Mouse (Mus musculus): ENCODE measurements around the gene B830017H08Rik. TPM values are rescaled to one million over a fixed set of nuclear protein-coding genes. Genes with fewer than 3 reads are reported as not detected.

The B830017H08Rik gene
- polyA plus RNA-seq, 1 experiment from 2014 or later: 1.1 TPM

DNA sequence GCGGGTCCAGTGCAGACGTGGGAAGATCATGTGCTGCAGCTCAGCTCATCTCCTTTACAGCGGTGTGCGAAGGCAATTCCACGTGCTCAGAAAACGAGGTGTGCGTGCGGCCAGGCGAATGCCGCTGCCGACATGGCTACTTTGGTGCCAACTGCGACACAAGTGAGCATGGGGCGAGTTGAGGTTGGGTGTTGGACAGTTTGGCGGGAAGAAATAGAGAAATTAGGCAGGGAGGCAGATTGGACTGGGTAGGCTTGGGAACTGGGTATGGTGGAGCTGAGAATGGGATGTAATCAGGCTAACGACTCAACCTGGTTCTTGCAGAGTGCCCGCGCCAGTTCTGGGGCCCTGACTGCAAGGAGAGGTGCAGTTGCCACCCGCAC is 30.5 kb upstream of the B830017H08Rik start:
- Histone ChIP-seq H3K4me1 (peaks cover 54% of the 10 kb centered on the region), H3K27me3 (replicated peaks) (peaks cover 97% of the 10 kb centered on the region), H3K36me3 (no peaks in the 10 kb centered on the region), H3K9me3 (no peaks in the 10 kb centered on the region), H3K27ac (no peak overlapping the region), H3K4me3 (peak overlapping the region; percentile 27; the same call in 1 of the 2 replicates), H3K9ac (0 out of 2 replicates have a peak overlapping the region, but pooled peaks have one; percentile 13), H3K4me2 (replicated peaks) (peak overlapping the region; percentile 58)
- WGBS: 5% methylated on average over 18 of the region's 18 CpGs
- no peak for ATAC-seq (ENCODE audit: low FRiP score, low read depth)

- 2% methylated on average over 83 of the region's 83 CpGs for WGBS
- Histone ChIP-seq H3K4me2 (replicated peaks) (peak overlapping the region; percentile 58), H3K27me3 (replicated peaks) (peaks cover 91% of the 10 kb centered on the region), H3K36me3 (no peaks in the 10 kb centered on the region), H3K9ac (peak overlapping the region; percentile 13; the same call in 1 of the 2 replicates), H3K4me1 (peaks cover 53% of the 10 kb centered on the region), H3K27ac (no peak overlapping the region), H3K4me3 (peak overlapping the region; percentile 27), H3K9me3 (no peaks in the 10 kb centered on the region)
- ATAC-seq (ENCODE audit: low FRiP score, low read depth): no peak
Measured at GRCm38 (mm10) chr16:17802839-17803674, 29.9 kb upstream of the B830017H08Rik start.

DNA sequence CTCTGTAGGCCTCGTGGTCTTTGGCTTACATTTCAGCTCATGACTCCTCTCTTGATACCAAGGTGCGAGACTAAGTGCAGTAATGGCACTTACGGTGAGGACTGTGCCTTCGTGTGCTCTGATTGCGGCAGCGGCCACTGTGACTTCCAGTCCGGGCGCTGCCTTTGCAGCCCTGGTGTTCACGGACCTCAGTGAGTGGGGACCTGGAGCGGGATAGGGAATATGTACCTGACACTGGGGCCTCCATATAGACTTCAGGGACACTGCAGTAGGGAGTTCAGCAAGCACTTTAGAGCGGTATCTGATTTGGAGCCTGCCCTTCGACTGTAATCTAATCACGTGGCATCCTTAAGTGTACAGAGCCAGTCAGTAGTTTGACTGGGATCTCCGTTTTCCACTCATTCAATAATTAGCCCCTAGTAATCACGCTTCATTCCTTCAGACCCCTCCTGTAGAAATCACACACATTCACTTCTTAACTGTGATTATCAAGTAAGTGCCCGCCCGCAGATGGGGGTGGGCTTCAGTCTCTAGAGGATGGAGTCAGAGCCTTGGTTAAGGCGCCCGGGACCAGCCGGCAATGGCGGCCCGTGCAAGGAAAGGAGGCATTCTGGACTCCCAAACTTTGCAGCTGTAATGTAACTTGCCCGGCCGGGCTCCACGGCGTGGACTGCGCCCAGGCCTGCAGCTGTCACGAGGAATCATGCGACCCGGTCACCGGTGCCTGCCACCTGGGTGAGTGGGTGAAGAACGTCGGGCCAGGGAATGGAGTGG is 29.1 kb upstream of the B830017H08Rik start:
- 0 out of 2 replicates have a peak overlapping the region, but pooled peaks have one; percentile 35 for H3K9ac ChIP-seq
- H3K27me3 ChIP-seq (replicated peaks): peaks cover 83% of the 10 kb centered on the region
- H3K27ac ChIP-seq: no peak overlapping the region
- H3K4me2 ChIP-seq (replicated peaks): peak overlapping the region; percentile 62
- H3K4me1 ChIP-seq: peaks cover 48% of the 10 kb centered on the region
- 6% methylated on average over 33 of the region's 33 CpGs for WGBS
- no peaks in the 10 kb centered on the region for H3K36me3 ChIP-seq
- peak overlapping the region; percentile 27 for H3K4me3 ChIP-seq
- H3K9me3 ChIP-seq: no peaks in the 10 kb centered on the region
- no peak for ATAC-seq (ENCODE audit: low FRiP score, low read depth)

DNA sequence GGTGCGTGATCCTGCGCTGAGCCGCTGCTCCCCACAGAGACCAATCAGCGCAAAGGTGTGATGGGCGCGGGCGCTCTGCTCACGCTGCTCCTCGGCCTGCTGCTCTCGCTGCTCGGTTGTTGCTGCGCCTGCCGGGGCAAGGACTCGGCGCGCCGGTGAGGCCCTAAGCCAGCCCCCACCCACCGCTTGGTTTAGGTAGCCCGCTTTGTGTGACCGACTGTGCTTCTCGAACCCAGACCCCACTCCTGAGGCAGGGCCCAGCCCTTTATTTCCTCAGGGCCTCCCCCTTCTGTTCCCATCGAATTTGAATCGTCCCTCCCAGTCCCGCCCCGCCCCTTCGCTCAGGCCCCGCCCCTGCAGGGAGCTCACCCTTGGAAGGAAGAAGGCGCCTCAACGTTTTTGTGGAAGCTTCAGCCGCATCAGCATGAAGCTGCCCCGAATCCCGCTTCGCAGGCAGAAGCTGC is 28.4 kb upstream of the B830017H08Rik start:
- WGBS: under 1% methylated on average over 33 of the region's 33 CpGs
- no peak for ATAC-seq (ENCODE audit: low FRiP score, low read depth)
- peaks cover 54% of the 10 kb centered on the region for H3K4me1 ChIP-seq
- no peaks in the 10 kb centered on the region for H3K9me3 ChIP-seq
- peak overlapping the region; percentile 24 for H3K4me3 ChIP-seq
- H3K36me3 ChIP-seq: no peaks in the 10 kb centered on the region
- H3K9ac ChIP-seq: 0 out of 2 replicates have a peak overlapping the region, but pooled peaks have one; percentile 35
- H3K4me2 ChIP-seq (replicated peaks): peak overlapping the region; percentile 62
- peaks cover 77% of the 10 kb centered on the region for H3K27me3 ChIP-seq (replicated peaks)
- H3K27ac ChIP-seq: no peak overlapping the region

GRCm38 (mm10) chr16:17804982-17805381 is 27.9 kb upstream of the B830017H08Rik start:
- H3K4me1 ChIP-seq: peaks cover 59% of the 10 kb centered on the region
- H3K27ac ChIP-seq: no peak overlapping the region
- no peak for ATAC-seq (ENCODE audit: low FRiP score, low read depth)
- H3K27me3 ChIP-seq (replicated peaks): peaks cover 75% of the 10 kb centered on the region
- no peaks in the 10 kb centered on the region for H3K36me3 ChIP-seq
- H3K4me2 ChIP-seq (replicated peaks): peak overlapping the region; percentile 62
- no peak overlapping the region for H3K4me3 ChIP-seq
- 0 out of 2 replicates have a peak overlapping the region, but pooled peaks have one; percentile 35 for H3K9ac ChIP-seq
- no peaks in the 10 kb centered on the region for H3K9me3 ChIP-seq
- 10% methylated on average over 7 of the region's 7 CpGs for WGBS

- Histone ChIP-seq H3K9me3 (no peaks in the 10 kb centered on the region), H3K36me3 (no peaks in the 10 kb centered on the region), H3K27ac (peak overlapping the region; percentile 47; the same call in 1 of the 2 replicates), H3K4me2 (replicated peaks) (peak overlapping the region; percentile 97), H3K9ac (peak overlapping the region; percentile 88), H3K4me3 (peak overlapping the region; percentile 59), H3K27me3 (replicated peaks) (peaks cover 72% of the 10 kb centered on the region), H3K4me1 (peaks cover 61% of the 10 kb centered on the region)
- peak; percentile 20 for ATAC-seq (ENCODE audit: low FRiP score, low read depth)
- WGBS: 4% methylated on average over 50 of the region's 50 CpGs
Measured at GRCm38 (mm10) chr16:17806581-17807191, 26.2 kb upstream of the B830017H08Rik start.

GRCm38 (mm10) chr16:17807192-17808009 is 25.5 kb upstream of the B830017H08Rik start:
- Histone ChIP-seq H3K4me3 (peak overlapping the region; percentile 59), H3K4me2 (replicated peaks) (peak overlapping the region; percentile 97), H3K9ac (peak overlapping the region; percentile 88), H3K27me3 (replicated peaks) (peaks cover 65% of the 10 kb centered on the region), H3K27ac (peak overlapping the region; percentile 47; the same call in 1 of the 2 replicates), H3K9me3 (no peaks in the 10 kb centered on the region), H3K4me1 (peaks cover 55% of the 10 kb centered on the region), H3K36me3 (no peaks in the 10 kb centered on the region)
- ATAC-seq (ENCODE audit: low FRiP score, low read depth): peak; percentile 82
- 2% methylated on average over 71 of the region's 73 CpGs for WGBS

GRCm38 (mm10) chr16:17809125-17809524 is 23.8 kb upstream of the B830017H08Rik start:
- no peak for ATAC-seq (ENCODE audit: low FRiP score, low read depth)
- Histone ChIP-seq H3K9me3 (no peaks in the 10 kb centered on the region), H3K4me2 (replicated peaks) (no peak overlapping the region), H3K4me3 (no peak overlapping the region), H3K4me1 (peaks cover 39% of the 10 kb centered on the region), H3K27ac (no peak overlapping the region), H3K36me3 (no peaks in the 10 kb centered on the region), H3K27me3 (replicated peaks) (peaks cover 55% of the 10 kb centered on the region), H3K9ac (no peak overlapping the region)
- 78% methylated on average over 4 of the region's 4 CpGs for WGBS

DNA sequence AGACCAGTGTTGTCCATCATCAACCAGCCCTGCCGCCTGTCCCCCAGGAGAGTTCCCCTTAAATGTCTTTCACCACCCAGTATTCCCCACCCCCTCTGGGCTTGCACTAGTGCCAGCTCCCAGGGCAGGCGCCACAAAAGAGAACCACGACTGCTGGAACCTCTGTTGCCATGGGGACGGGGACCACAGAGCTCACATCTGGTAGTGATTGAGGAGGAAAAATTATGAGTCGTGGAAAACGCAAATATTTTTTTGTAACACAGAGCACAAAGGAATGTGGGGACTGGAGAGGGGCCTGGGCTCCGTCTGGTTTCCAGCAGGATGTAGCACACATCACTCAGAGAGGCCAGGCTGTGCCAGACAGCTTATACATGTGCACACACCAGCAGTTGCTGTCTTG is 23.2 kb upstream of the B830017H08Rik start:
- no peaks in the 10 kb centered on the region for H3K9me3 ChIP-seq
- ATAC-seq (ENCODE audit: low FRiP score, low read depth): no peak
- H3K4me3 ChIP-seq: no peak overlapping the region
- peaks cover 34% of the 10 kb centered on the region for H3K4me1 ChIP-seq
- H3K4me2 ChIP-seq (replicated peaks): no peak overlapping the region
- H3K36me3 ChIP-seq: no peaks in the 10 kb centered on the region
- H3K9ac ChIP-seq: no peak overlapping the region
- H3K27me3 ChIP-seq (replicated peaks): peaks cover 55% of the 10 kb centered on the region
- 24% methylated on average over 7 of the region's 7 CpGs for WGBS
- no peak overlapping the region for H3K27ac ChIP-seq

- Histone ChIP-seq H3K4me1 (peaks cover 32% of the 10 kb centered on the region), H3K4me2 (replicated peaks) (no peak overlapping the region), H3K9me3 (no peaks in the 10 kb centered on the region), H3K4me3 (no peak overlapping the region), H3K27me3 (replicated peaks) (peaks cover 46% of the 10 kb centered on the region), H3K27ac (no peak overlapping the region), H3K9ac (no peak overlapping the region), H3K36me3 (no peaks in the 10 kb centered on the region)
- no peak for ATAC-seq (ENCODE audit: low FRiP score, low read depth)
- 10% methylated on average over 5 of the region's 5 CpGs for WGBS
Measured at GRCm38 (mm10) chr16:17812120-17812519, 20.8 kb upstream of the B830017H08Rik start.

GRCm38 (mm10) chr16:17813173-17813572 is 19.7 kb upstream of the B830017H08Rik start:
- Histone ChIP-seq H3K4me3 (no peak overlapping the region), H3K27ac (no peak overlapping the region), H3K27me3 (replicated peaks) (peaks cover 45% of the 10 kb centered on the region), H3K4me1 (peaks cover 26% of the 10 kb centered on the region), H3K9ac (no peak overlapping the region), H3K4me2 (replicated peaks) (no peak overlapping the region), H3K9me3 (no peaks in the 10 kb centered on the region), H3K36me3 (no peaks in the 10 kb centered on the region)
- 53% methylated on average over 4 of the region's 4 CpGs for WGBS
- no peak for ATAC-seq (ENCODE audit: low FRiP score, low read depth)

Data from neural tube, embryonic 12.5 days (tissue).